Mouse (Mus musculus) liver, postnatal 0 days (tissue): ENCODE data around the gene Zswim5. TPM values are rescaled to one million over a fixed set of nuclear protein-coding genes. Genes with fewer than 3 reads are reported as not detected.

Source experiments
- ATAC-seq: fragments of 200-750 bp; cut with Nextera tagmentation; 2 replicates; pipeline ENCODE4 v1.8.0; 2017; ENCODE audit warnings: mild to moderate bottlenecking, moderate library complexity
- DNase-seq: peaks from one replicate; pipeline ENCODE4 v3.0.0-alpha.2; 2016
- H3K27ac ChIP-seq: fragments of 300-500 bp; sonication (generic); 2 replicates; pipeline ENCODE4 v1.5.1; 2014; ENCODE audit warnings: antibody characterized with exemption, moderate library complexity, mild to moderate bottlenecking, low read depth
- H3K27me3 ChIP-seq: fragments of 300-500 bp; sonication (generic); 2 replicates; pipeline ENCODE4 v1.6.1; 2014; ENCODE audit warnings: low read length, control low read depth, mixed read lengths; ENCODE audit not compliant: insufficient read depth
- H3K36me3 ChIP-seq: fragments of 300-500 bp; sonication (generic); replicated peaks from 2 replicates; pipeline ENCODE4 v1.6.1; 2014; ENCODE audit warnings: mild to moderate bottlenecking, control low read depth, low read length, moderate library complexity, mixed read lengths; ENCODE audit not compliant: insufficient read depth
- H3K4me1 ChIP-seq: fragments of 300-500 bp; sonication (generic); 2 replicates; pipeline ENCODE4 v1.6.1; 2014; ENCODE audit warnings: antibody characterized with exemption, mild to moderate bottlenecking, control low read depth; ENCODE audit not compliant: insufficient read depth
- H3K4me2 ChIP-seq: fragments of 300-500 bp; sonication (generic); 2 replicates; pipeline ENCODE4 v1.6.1; 2014; ENCODE audit warnings: low read depth, mild to moderate bottlenecking, low read length, moderate library complexity, mixed read lengths
- H3K4me3 ChIP-seq: fragments of 300-500 bp; sonication (generic); 2 replicates; pipeline ENCODE4 v1.5.1; 2014; ENCODE audit warnings: low read depth, low read length
- H3K9ac ChIP-seq: fragments of 300-500 bp; sonication (generic); replicated peaks from 2 replicates; pipeline ENCODE4 v1.6.1; 2014; ENCODE audit warnings: mild to moderate bottlenecking, moderate library complexity
- H3K9me3 ChIP-seq: fragments of 300-500 bp; sonication (generic); 2 replicates; pipeline ENCODE4 v1.6.1; 2016; ENCODE audit warnings: mild to moderate bottlenecking, control low read depth, low read length, mixed read lengths
- CTCF ChIP-seq: sonication (generic); IDR thresholded peaks from 2 replicates; pipeline ENCODE4 v1.5.1; 2016; ENCODE audit warnings: antibody characterized with exemption, low read depth
- EP300 ChIP-seq: IDR thresholded peaks from 2 replicates; pipeline ENCODE4 v1.6.1; 2016; ENCODE audit warnings: antibody characterized with exemption, low read depth, mild to moderate bottlenecking
- WGBS: fragments of 180-500 bp; shearing (Covaris S2); extraction: QIAGEN DNeasy Blood & Tissue Kit; methylation state at CpG from one replicate; pipeline ENCODE4 v1.1.7; 2014; ENCODE audit not compliant: insufficient replicate concordance; 5-methylcytosine and 5-hydroxymethylcytosine counted together
- polyA plus RNA-seq: library from polyadenylated mRNA; unstranded; fragments of >200 nt; fragmentation: Nextera tagmentation; extraction: Ambion mirVana; gene quantifications from 2 replicates; pipeline ENCODE4 v1.2.1, GENCODE M21; 2015

Gene Zswim5
- polyA plus RNA-seq, 1 experiment from 2014 or later: 0.06 TPM

DNA sequence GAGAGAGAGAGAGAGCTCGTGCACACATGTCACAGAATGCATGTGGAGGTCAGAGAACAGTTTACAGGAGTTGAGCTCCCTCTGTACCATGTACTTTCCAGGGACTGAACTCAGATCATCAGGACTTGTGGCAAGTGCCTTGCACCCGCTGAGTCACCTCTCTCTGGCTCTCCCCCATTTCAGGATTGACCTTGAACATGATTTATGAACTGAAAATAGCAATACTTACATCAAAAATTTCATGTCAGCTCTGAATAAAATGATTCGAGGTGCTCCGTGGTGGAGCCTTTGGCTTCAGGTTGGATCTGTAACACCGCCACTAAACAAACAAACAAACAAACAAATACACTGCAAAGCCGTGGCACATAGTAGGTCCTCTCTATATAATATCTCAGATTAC, 36.3 kb upstream of the Zswim5 start:
- Histone ChIP-seq H3K4me2 (no peak overlapping the region), H3K27ac (no peak overlapping the region), H3K9ac (no peak overlapping the region), H3K27me3 (no peaks in the 10 kb centered on the region), H3K9me3 (peaks cover 3% of the 10 kb centered on the region; the same call in 1 of the 2 replicates), H3K4me1 (no peaks in the 10 kb centered on the region), H3K36me3 (no peaks in the 10 kb centered on the region), H3K4me3 (no peak overlapping the region)
- ATAC-seq: no peak
- TF ChIP-seq CTCF (no peak), EP300 (no peak)
- DNase-seq: no peak
- 80% methylated on average over 6 of the region's 6 CpGs for WGBS

DNA sequence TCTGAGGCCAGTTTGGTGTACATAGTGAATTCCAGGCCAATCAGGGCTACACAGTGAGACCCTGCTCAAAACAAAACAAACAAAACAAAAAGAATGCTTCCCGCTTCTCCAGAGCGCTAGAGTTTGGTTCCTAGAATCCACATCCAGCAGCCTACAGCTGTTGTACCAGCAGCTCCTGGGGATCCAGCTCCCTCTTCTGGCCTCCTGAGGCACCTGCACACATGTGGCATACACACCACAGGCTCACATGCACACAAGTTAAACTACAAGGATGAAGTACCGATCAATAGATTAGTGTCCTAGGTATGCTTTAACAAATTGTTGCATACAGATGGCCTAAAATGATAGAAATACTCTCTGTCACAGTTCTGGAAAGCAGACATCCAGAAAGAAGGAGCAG, 32.9 kb upstream of the Zswim5 start:
- TF ChIP-seq CTCF: no peak
- Histone ChIP-seq H3K4me1 (no peaks in the 10 kb centered on the region), H3K27me3 (no peaks in the 10 kb centered on the region), H3K36me3 (no peaks in the 10 kb centered on the region), H3K9ac (no peak overlapping the region), H3K4me2 (no peak overlapping the region), H3K4me3 (no peak overlapping the region), H3K27ac (no peak overlapping the region), H3K9me3 (peaks cover 3% of the 10 kb centered on the region; the same call in 1 of the 2 replicates)
- DNase-seq (no peak), ATAC-seq (no peak)
- 87% methylated on average over 3 of the region's 3 CpGs for WGBS

DNA sequence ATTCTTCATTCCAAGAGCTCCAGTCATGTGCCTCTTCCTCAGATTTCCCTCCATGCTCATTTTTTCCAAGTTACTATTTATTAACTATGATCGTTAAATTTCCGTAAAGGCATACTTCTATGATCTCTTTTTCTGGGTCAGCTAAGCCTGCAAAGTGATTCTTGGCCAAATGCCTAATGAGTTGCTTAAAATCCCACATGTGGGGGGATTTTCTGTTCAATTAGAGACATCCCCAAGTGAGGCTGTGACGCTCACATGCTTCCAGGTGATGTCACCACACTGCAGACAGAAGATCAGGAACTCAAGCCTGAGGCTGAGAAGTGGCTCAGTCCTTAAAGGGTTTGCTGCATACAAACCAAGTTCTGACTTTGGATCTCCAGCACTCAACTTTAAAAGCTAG, 27.3 kb upstream of the Zswim5 start:
- H3K27ac ChIP-seq: no peak overlapping the region
- no peak for TF ChIP-seq CTCF
- no peak for TF ChIP-seq EP300
- H3K9ac ChIP-seq: no peak overlapping the region
- no peaks in the 10 kb centered on the region for H3K36me3 ChIP-seq
- no peak overlapping the region for H3K4me3 ChIP-seq
- H3K4me2 ChIP-seq: no peak overlapping the region
- no peak for DNase-seq
- ATAC-seq: no peak
- no peaks in the 10 kb centered on the region for H3K9me3 ChIP-seq
- no peaks in the 10 kb centered on the region; the same call in 1 of the 2 replicates for H3K27me3 ChIP-seq
- H3K4me1 ChIP-seq: no peaks in the 10 kb centered on the region
- WGBS: 80% methylated on average over 3 of the region's 3 CpGs

DNA sequence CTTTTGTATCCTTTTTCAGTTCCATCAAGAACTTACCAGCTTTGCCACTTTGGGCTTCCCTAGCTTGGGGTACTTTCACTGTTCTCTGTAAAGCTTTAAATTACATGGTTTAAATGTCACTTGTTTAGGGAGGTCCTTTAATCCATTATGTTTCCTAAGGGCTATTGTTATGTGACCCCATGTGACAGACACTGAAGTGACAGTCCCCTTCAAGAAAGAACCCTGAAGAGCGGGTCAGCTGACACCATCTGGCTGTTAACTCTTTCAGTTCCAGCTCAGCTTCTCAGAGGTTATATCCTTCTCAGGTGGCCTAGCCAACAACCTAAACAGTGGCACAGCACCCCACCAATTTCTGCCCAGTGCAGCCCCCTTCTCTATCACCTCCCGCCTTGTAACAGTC, 22.9 kb upstream of the Zswim5 start:
- Histone ChIP-seq H3K4me1 (no peaks in the 10 kb centered on the region), H3K9me3 (no peaks in the 10 kb centered on the region), H3K36me3 (no peaks in the 10 kb centered on the region), H3K4me3 (no peak overlapping the region), H3K9ac (no peak overlapping the region), H3K4me2 (no peak overlapping the region), H3K27ac (no peak overlapping the region), H3K27me3 (no peaks in the 10 kb centered on the region; the same call in 1 of the 2 replicates)
- WGBS: 27% methylated on average over 2 of the region's 2 CpGs
- no peak for TF ChIP-seq CTCF
- no peak for TF ChIP-seq EP300
- DNase-seq (no peak), ATAC-seq (no peak)

DNA sequence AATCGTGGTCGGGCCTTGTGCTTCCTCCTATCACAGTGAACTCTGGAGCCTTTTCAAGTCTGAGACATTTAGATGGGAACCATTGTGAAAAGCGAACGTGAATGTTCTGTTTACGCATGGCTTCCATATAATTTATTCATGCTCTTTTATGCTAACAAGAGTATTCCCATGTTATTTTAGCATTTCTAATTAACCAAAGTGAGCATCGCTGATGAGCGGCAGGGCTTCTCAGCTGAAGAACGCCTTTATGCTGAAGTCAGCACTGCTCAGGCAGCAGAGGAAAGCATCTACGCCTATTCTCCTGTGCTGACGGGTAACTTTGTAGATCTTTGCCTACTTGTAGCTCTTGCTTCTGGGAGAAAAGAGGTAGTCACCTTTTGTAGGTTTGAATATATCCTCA, 20.0 kb upstream of the Zswim5 start:
- no peaks in the 10 kb centered on the region for H3K9me3 ChIP-seq
- 82% methylated on average over 10 of the region's 10 CpGs for WGBS
- no peaks in the 10 kb centered on the region; the same call in 1 of the 2 replicates for H3K27me3 ChIP-seq
- TF ChIP-seq CTCF (no peak), EP300 (no peak)
- no peaks in the 10 kb centered on the region for H3K36me3 ChIP-seq
- no peak overlapping the region for H3K4me2 ChIP-seq
- H3K4me3 ChIP-seq: no peak overlapping the region
- DNase-seq: no peak
- H3K9ac ChIP-seq: no peak overlapping the region
- no peak for ATAC-seq
- no peak overlapping the region for H3K27ac ChIP-seq
- H3K4me1 ChIP-seq: no peaks in the 10 kb centered on the region

DNA sequence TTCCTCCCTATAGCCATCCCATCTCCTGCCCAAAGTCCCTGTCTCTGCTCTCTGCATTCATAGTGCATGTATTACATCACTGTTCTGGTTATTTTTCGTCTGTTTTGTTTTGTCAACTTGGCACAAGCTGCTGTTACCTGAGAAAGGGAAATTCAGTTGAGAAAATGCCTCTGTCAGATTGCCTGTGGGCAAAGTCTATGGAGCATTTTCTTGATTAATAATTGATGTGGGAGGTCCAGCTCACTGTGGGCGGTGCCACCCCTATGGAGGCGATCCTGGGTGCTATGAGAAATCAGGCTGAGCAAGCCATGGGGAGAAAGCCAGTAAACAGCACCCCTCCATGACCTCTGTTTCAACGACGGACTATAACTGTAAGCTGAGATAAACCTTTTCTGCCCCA, 17.5 kb upstream of the Zswim5 start:
- H3K4me3 ChIP-seq: no peak overlapping the region
- WGBS: 57% methylated on average over 5 of the region's 5 CpGs
- ATAC-seq (no peak; the same call in 1 of the 2 replicates), DNase-seq (no peak)
- H3K36me3 ChIP-seq: no peaks in the 10 kb centered on the region
- no peaks in the 10 kb centered on the region for H3K4me1 ChIP-seq
- H3K9ac ChIP-seq: no peak overlapping the region
- H3K9me3 ChIP-seq: no peaks in the 10 kb centered on the region
- no peak overlapping the region for H3K4me2 ChIP-seq
- TF ChIP-seq CTCF (no peak), EP300 (no peak)
- H3K27ac ChIP-seq: no peak overlapping the region
- no peaks in the 10 kb centered on the region for H3K27me3 ChIP-seq

DNA sequence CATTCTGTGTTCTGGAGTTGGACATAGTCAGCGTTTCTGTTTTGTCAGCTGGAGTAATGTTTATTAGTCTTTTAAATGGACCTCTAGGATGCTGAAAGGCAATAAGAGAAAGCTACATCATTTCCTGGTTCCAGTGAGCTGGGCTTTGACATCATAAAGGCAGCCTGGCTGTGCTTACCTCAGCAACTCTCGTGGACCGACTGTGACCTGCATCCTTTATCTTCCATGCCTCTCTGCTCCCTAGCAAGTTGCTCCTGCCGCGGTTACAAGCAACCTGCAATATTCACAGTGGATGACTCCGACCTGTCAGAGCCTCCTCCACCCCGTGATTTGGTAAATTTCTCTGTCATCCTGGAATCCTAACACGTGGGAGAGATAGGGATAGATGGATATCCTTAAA, 15.2 kb upstream of the Zswim5 start:
- H3K4me2 ChIP-seq: no peak overlapping the region
- no peak overlapping the region for H3K27ac ChIP-seq
- DNase-seq (no peak), ATAC-seq (no peak)
- no peaks in the 10 kb centered on the region for H3K27me3 ChIP-seq
- H3K9ac ChIP-seq: no peak overlapping the region
- TF ChIP-seq EP300 (no peak), CTCF (no peak)
- H3K4me1 ChIP-seq: no peaks in the 10 kb centered on the region
- no peaks in the 10 kb centered on the region for H3K36me3 ChIP-seq
- H3K4me3 ChIP-seq: no peak overlapping the region
- WGBS: 62% methylated on average over 8 of the region's 8 CpGs
- no peaks in the 10 kb centered on the region for H3K9me3 ChIP-seq
